Mouse (Mus musculus) adrenal gland, adult (tissue): ENCODE data around the gene Pih1d2.
A peak's percentile ranks its signal among the peaks of the same experiment; 100 is the strongest.
"Not testable (repeated sequence)": the region's sequence is repeated elsewhere in the genome, so short reads cannot be mapped to it uniquely, and the experiment has no call there.

Source experiments
- DNase-seq, 2 experiments: peaks; one replicate each; pipeline ENCODE4 v3.0.0; 2022 to 2023; ENCODE audit warnings: low spot score in 1 of 2; ENCODE audit not compliant: inconsistent age in 2 of 2

The Pih1d2 gene

DNA sequence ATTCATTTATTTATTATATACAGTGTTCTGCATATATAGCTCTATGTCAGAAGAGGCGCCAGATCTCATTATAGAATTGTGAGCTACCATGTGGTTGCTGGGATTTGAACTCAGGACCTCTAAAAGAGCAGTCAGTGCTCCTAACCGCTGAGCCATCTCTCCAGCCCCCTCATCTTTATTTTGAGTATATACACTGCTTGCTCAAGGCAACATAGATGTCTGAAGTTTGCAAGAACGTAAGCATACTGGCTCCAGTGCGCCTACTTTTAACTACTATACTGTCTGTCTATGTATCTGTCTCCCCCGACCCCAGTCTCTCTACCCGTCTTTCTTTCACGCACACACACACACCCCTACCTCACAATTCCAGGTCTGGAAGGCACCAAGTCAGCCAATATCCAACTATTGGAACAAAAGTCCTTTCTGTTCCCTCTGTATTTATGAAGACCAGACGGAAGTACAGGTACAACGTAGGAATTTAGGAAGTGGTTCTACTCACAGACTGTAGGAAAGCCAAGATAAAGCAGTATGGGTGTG is 741 bp downstream of the Pih1d2 start:
- no peak for DNase-seq

DNA sequence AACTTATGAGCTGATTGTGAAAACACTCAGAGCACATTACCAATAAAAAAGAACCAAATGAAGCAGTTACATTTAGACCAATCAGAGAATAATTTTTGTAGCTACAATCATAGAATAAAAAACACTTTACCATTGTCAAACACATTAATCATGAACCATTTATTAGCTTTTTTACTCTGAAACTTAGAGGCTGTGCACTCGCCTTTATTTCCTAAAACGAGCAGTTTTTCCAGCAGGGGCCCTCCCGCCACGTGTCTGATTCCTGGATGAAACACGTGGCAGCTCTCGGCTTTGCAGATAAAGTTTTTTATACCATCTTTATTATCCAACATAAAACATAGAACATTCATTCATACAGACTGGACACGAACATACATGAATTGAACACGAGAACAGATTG is 13.8 kb downstream of the Pih1d2 start:
- not testable (repeated sequence) for DNase-seq

GRCm38 (mm10) chr9:50632016-50632688 is 15.0 kb downstream of the Pih1d2 start:
- DNase-seq, result no peak

GRCm38 (mm10) chr9:50633059-50633458 is 15.9 kb downstream of the Pih1d2 start:
- no peak for DNase-seq

- DNase-seq, result no peak
Observed at GRCm38 (mm10) chr9:50634270-50634669, 17.1 kb downstream of the Pih1d2 start.

DNA sequence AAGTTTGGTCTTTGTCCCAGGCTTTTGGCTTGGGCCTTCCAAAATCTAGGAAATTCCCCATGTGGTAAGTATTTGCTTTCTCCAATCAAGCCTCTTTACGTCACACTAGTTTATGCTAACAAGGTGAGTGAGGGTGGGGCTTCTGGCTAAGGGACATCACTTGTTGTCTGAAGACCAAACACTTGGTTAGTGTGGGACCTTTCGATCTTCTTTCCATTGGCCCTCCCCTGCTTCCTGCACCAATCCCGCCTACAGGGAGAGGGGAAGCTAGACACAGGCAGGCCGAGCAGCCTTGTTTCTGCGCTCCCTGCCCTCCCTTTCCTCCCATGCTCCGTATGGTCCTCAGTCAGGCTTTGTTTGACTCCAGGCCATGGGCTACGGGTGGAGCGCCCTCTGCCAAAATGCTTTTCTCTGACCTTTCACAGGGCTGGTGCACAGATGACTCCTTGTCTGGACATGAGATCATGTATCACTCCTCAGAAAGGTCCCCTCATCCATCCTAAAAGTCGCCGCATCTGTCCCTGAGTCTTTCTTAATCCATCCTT is 29.8 kb downstream of the Pih1d2 start:
- no peak for DNase-seq

DNA sequence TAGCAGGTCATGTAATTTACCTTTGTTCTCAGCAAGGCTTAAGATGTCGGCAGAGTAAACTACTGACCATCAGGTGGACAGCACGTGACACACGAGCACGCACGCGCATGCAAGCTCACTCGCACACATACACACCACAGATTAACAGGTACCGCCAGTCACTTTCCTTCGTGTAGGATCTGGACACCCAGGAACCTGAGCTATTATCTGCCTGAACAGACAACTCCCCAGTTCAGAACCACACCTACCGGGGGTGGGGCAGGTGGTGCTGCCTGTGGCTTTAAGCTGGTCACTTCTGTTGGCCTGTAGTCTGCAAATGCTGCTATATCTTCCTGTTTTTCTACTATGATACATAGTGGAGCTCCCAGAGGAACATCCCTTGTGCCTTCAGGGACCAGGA is 33.4 kb downstream of the Pih1d2 start:
- no peak for DNase-seq

DNA sequence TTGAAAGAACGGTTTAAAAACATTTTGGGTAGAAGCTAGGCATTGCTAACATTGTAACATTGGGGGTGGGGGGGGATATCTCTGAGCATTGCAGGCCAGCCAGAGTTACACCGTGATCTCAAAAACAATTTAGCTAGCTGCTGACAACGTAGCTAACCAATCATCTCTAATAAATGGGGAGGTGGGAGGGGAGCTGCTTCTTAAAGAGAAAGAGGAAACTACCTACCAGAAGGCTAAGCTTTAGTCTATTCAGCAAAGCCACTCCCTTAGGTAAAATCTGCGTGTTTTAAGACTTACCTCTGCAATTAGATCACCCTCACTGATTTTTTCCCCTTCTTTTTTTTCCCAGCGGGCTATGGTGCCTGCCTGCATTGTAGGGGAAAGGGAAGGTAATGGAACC is 41.3 kb downstream of the Pih1d2 start:
- no peak for DNase-seq

DNA sequence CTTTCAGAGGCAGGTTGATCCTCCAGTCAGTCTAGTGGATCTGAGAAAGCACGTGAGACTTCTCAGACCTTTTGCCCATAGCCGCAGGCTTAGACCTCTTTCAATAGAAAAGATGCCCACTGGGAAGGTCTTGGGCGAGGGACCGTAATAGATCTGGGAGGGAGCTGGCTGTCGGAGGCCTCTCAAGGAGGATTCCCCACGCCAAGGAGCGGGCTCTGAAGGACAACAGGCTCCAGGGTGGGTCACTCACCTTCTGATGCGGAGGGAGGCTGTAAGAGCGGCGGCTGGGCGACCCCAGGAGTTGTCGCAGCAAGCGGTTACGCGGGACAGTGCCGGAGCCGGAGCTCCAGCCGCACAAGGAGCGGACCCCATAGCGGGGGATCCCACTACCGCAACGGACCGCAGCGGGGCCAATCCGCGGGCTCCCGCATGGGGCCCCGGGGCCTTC is 41.8 kb downstream of the Pih1d2 start:
- DNase-seq, result no peak

DNA sequence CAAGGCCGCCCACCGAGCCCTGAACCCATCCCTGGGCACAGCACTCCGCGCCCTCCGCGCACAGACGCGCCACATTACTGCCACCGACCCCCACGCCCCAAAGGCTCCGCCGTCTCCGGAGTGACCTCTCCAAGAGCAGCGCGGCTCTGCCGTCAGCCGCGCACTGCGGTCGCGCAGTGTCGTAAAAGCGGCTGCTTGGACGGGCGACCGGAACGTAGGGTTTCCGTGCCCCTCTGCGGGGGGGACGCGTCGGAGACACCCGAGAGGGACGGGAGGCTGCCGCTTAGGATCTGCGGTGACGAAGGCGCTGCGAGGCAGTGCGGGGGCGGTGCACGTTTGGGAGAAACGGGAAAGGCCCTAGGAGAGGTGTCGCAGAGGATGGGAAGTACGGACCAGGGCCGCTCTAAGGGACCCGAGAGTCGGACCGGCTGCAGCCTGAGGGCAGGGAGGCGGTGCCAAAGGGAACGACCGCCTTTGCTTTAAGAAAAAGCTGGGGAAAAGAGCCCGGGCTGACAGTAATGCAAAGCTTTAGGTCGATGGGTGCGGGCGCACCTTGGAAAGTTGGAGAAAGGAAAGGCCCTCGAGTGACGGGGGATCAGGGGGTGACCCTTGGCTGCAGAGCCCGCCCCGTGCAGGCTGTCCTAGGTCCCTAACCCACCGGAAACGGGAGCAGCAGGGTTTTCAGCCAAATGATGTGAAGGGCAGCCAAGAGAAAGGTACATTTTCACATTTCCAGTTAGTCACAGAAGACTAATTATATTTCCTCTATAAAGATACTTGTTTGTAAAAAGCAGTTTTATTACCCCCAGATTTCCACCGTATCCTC is 42.5 kb downstream of the Pih1d2 start, which contains the start of gene Dlat:
Gene Dlat, minus strand, starts transcription at position 389 of the 826 bp plus-strand sequence.
- peak; percentile 91 to 96 for DNase-seq

DNA sequence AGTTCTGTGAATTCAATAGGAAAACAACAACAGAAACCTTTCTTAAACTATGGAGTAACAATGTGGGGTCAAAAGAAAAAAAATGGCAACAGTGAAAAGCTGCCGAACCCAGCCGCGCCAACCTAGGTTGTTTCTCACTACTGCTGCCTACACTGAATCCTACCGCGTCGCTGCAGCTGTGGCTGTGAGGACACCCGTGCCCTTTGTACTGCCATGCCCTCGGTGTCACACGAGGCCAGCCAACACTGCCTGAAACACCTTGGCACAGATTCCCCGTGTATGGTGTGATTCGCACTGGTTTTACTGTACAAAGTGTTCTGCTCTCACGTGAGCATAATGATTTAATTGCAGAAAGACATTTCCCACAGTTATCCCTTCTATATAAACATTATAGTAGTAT is 43.3 kb downstream of the Pih1d2 start:
- DNase-seq, result peak; percentile 41 to 79

DNA sequence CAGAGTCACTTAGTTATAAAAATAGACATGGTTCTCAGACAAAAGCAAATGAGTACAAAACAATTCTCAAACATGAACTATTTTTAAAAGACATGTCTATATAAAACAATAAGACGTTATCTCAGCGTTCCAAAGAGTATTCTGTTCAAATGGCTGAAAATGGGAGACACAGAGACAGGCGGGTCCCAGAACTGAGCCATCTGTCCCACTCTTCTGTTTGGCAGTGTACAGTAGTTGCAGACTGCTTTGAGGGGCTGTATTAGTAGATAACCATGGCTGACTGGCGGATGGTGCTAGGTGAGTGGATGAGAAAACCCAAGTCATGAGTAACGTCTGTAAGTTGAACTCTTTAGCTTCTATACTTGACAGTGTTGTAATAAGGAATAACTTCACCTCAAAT is 47.7 kb downstream of the Pih1d2 start:
- DNase-seq, result no peak

DNA sequence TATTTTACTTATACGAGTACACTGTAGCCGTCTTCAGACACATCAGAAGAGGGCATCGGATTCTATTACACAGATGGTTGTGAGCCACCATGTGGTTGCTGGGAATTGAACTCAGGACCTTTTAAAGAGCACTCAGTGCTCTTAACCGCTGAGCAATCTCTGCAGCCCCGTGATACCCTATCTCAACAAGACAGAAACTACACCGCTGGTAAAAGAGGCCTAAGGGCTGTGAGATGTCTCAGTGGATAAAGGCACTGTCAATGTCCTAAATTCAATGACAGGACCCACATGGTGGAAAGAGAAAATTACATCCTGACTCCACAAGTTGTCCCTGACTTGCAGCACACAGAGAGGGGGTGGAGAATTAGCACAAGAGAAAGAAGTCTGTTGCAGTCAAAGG is 49.3 kb downstream of the Pih1d2 start:
- no peak for DNase-seq

GRCm38 (mm10) chr9:50667579-50668498 is 50.7 kb downstream of the Pih1d2 start:
- DNase-seq, result no peak

DNA sequence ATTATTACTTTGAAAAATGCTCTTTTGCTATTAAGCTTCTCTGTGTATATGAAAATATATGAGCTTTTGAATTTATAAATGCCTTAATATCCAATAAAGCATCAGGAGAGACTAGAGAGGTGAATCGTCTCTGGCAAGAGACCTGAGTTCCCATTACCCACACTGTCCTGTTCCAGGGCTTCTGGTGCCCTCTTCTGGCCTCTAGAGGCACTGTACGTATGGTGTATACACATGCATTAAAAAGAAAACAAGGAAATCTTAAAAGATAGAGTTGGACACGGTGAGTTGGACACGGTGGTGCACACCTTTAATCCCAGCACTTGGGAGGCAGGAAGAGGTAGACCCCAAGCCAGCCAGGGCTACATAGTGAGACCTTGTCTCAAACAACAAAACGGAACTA is 53.6 kb downstream of the Pih1d2 start:
- peak; percentile 40 to 80 for DNase-seq
